Mouse (Mus musculus) intestine, embryonic 16.5 days (tissue): ENCODE data around the gene Mtr. TPM values are rescaled to one million over a fixed set of nuclear protein-coding genes. Genes with fewer than 3 reads are reported as not detected.

Experiments used
- ATAC-seq: fragments of 200-750 bp; cut with Nextera tagmentation; 2 replicates; pipeline ENCODE4 v1.8.0; 2017; ENCODE audit warnings: moderate TSS enrichment, moderate library complexity
- H3K27ac ChIP-seq: fragments of 300-500 bp; sonication (generic); 2 replicates; pipeline ENCODE4 v1.5.1; 2014; ENCODE audit warnings: mild to moderate bottlenecking, low read length
- H3K27me3 ChIP-seq: fragments of 300-500 bp; sonication (generic); replicated peaks from 2 replicates; pipeline ENCODE4 v1.6.1; 2014; ENCODE audit warnings: low read length, control low read depth, mixed read lengths; ENCODE audit not compliant: control insufficient read depth, insufficient read depth
- H3K36me3 ChIP-seq: fragments of 300-500 bp; sonication (generic); 2 replicates; pipeline ENCODE4 v1.6.1; 2014; ENCODE audit warnings: low read length, control low read depth; ENCODE audit not compliant: control insufficient read depth, insufficient read depth
- H3K4me1 ChIP-seq: fragments of 300-500 bp; sonication (generic); 2 replicates; pipeline ENCODE4 v1.6.1; 2014; ENCODE audit warnings: low read length, control low read depth, mixed read lengths; ENCODE audit not compliant: control insufficient read depth, insufficient read depth
- H3K4me2 ChIP-seq: fragments of 300-500 bp; sonication (generic); 2 replicates; pipeline ENCODE4 v1.6.1; 2014; ENCODE audit warnings: low read depth, low read length, control low read depth
- H3K4me3 ChIP-seq: fragments of 300-500 bp; sonication (generic); 2 replicates; pipeline ENCODE4 v1.5.1; 2014; ENCODE audit warnings: mild to moderate bottlenecking, low read length
- H3K9ac ChIP-seq: fragments of 300-500 bp; sonication (generic); 2 replicates; pipeline ENCODE4 v1.6.1; 2014; ENCODE audit warnings: low read depth, low read length
- H3K9me3 ChIP-seq: fragments of 300-500 bp; sonication (generic); 2 replicates; pipeline ENCODE4 v1.6.1; 2016; ENCODE audit warnings: low read length, control low read depth; ENCODE audit not compliant: control insufficient read depth
- WGBS: fragments of 180-500 bp; shearing (Covaris S2); extraction: QIAGEN DNeasy Blood & Tissue Kit; methylation state at CpG from one replicate; pipeline ENCODE4 v1.1.7; 2014; 5-methylcytosine and 5-hydroxymethylcytosine counted together
- polyA plus RNA-seq: library from polyadenylated mRNA; unstranded; fragments of >200 nt; fragmentation: Nextera tagmentation; extraction: Ambion mirVana; gene quantifications from 2 replicates; pipeline ENCODE4 v1.2.1, GENCODE M21; 2015

Mtr gene
- polyA plus RNA-seq, 1 experiment from 2014 or later = 6.4 TPM

DNA sequence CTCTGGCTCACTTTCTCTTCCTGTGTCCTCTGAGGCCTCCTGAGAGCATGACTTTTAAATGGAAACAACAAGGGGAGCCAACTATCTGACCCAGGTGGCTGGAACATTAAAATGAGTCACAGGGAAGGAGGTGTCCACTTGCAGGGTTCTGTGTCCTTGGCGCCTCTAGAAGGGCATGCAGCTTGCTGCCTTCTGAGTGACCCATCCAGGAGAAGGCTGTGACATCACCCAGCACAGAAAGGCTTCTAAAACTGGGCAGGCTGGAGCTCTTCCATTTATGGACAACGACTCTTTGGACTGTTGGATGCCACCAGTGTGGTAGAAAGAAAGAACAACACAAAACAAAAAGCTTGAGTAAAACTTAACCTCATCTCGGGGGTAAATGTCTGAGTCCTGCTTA is 25.9 kb upstream of the Mtr start:
- no peak overlapping the region for H3K9ac ChIP-seq
- H3K4me1 ChIP-seq = no peaks in the 10 kb centered on the region
- H3K4me2 ChIP-seq = no peak overlapping the region
- H3K27ac ChIP-seq = no peak overlapping the region
- H3K36me3 ChIP-seq = no peaks in the 10 kb centered on the region
- WGBS = 87% methylated on average over 3 of the region's 3 CpGs
- ATAC-seq = no peak
- no peaks in the 10 kb centered on the region for H3K27me3 ChIP-seq
- no peaks in the 10 kb centered on the region for H3K9me3 ChIP-seq
- H3K4me3 ChIP-seq = no peak overlapping the region

DNA sequence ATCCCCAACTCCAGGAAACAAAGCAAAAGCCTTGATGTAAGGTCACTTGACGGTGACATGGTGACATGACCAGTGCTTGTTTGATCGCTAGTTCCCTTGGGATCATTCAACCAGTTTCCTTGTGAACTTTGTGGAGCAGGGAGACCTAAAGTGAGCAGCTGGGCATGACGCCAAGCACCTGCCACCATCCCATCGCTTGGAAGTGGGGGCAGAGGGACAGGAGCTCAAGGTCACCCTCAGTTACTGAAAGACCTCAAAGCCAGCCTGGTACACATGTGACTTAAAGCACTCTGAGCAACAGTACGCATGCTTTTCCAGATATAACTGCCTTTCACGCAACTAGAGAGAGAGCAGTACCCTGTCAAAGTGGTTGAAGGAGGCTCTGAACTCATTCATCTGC is 16.8 kb upstream of the Mtr start:
- no peaks in the 10 kb centered on the region for H3K9me3 ChIP-seq
- no peaks in the 10 kb centered on the region for H3K27me3 ChIP-seq
- no peaks in the 10 kb centered on the region for H3K36me3 ChIP-seq
- no peak overlapping the region for H3K4me3 ChIP-seq
- H3K9ac ChIP-seq = no peak overlapping the region
- H3K27ac ChIP-seq = no peak overlapping the region
- WGBS = 78% methylated on average over 6 of the region's 6 CpGs
- no peak overlapping the region for H3K4me2 ChIP-seq
- peak; percentile 67 for ATAC-seq
- H3K4me1 ChIP-seq = no peaks in the 10 kb centered on the region

DNA sequence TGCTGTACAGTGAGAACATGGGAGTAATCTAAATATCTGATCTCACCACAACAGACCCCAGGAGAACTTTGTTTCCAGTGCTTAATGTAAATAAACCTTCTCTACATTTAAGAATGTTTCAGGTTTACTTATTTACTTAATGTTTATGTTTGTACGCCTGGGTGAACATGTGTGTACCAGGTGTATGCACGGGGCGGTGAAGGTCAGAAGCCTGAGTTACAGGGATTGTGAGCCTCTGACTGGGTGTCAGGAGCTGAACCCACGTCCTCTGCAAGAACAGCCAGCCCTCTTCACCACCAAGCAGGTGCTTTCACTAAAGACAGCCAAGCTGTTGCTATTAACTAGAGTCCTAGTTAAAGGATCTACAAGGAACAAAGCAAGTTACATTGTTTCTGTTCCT is 16.3 kb upstream of the Mtr start:
- 81% methylated on average over 4 of the region's 4 CpGs for WGBS
- H3K9ac ChIP-seq = no peak overlapping the region
- H3K36me3 ChIP-seq = no peaks in the 10 kb centered on the region
- H3K4me1 ChIP-seq = no peaks in the 10 kb centered on the region
- no peaks in the 10 kb centered on the region for H3K27me3 ChIP-seq
- no peak for ATAC-seq
- H3K27ac ChIP-seq = no peak overlapping the region
- no peak overlapping the region for H3K4me2 ChIP-seq
- no peak overlapping the region for H3K4me3 ChIP-seq
- no peaks in the 10 kb centered on the region for H3K9me3 ChIP-seq

DNA sequence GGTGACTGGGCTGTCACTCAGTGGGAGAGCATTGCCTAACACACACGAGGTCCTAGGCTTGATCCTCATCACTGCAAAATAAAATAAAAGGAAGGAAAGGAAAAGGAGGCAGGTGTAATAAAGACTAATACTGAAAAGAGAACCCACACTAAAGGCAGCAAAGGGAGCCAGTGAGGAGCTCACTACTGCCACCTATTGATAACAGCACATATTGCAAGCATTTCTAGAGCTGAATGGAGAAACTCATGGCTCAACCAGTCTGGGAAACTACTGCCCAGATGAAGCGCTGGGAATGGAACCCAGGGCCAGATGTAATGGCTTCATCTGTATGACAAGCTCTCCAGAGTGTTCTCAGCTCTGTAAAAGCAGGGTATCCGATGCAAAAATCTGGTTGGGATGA is 15.0 kb upstream of the Mtr start:
- no peak for ATAC-seq

DNA sequence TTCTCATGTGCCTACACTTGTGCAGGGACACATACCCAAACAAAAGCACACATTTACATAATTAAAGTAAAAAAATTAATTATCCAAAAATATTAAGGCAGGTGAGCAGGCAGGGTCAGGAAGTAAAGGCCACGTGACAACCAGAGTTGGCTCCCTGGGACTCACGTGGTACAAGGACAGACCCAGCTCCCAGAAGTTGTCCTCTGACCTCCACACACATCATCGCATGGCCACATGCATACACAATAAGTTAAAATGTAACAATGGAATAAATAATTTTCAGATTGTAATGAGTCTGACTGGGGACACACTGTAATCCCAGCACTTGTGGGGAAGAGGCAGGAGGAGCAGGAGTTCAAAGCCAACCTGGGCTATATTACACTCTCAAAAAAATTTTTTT is 10.1 kb upstream of the Mtr start:
- H3K27ac ChIP-seq = no peak overlapping the region
- H3K9ac ChIP-seq = no peak overlapping the region
- H3K36me3 ChIP-seq = no peaks in the 10 kb centered on the region
- H3K4me1 ChIP-seq = no peaks in the 10 kb centered on the region
- no peak for ATAC-seq
- H3K9me3 ChIP-seq = no peaks in the 10 kb centered on the region
- no peak overlapping the region for H3K4me2 ChIP-seq
- no peak overlapping the region for H3K4me3 ChIP-seq
- H3K27me3 ChIP-seq = no peaks in the 10 kb centered on the region
- WGBS = 94% methylated on average over 3 of the region's 3 CpGs

More for the DNA sequence above, 15.0 kb upstream of the Mtr start:
- Histone ChIP-seq H3K4me1 (no peaks in the 10 kb centered on the region), H3K36me3 (no peaks in the 10 kb centered on the region), H3K4me2 (no peak overlapping the region), H3K4me3 (no peak overlapping the region), H3K9me3 (no peaks in the 10 kb centered on the region), H3K27me3 (no peaks in the 10 kb centered on the region), H3K27ac (no peak overlapping the region), H3K9ac (no peak overlapping the region)
- WGBS = 60% methylated on average over 3 of the region's 3 CpGs

DNA sequence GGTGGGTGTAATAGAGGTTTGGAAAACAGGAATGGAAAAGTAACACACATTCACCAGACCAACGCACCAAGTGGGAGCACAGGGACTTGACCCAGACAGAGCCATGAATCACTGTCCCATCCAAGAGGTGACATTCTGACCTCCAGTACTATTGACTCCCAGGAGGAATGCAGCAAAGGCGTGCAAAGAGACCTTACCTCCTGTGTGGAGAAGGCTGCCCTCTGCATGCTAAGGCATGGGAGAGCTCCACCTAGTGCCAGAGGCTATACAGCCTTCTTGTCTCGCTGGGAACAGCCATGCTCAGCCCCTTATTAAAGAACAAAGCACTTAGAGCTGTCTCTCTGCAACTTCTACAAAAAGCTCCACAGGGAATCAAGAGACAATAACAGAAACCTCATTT is 9.2 kb upstream of the Mtr start:
- no peak overlapping the region for H3K9ac ChIP-seq
- H3K9me3 ChIP-seq = no peaks in the 10 kb centered on the region
- no peaks in the 10 kb centered on the region for H3K4me1 ChIP-seq
- no peak for ATAC-seq
- no peaks in the 10 kb centered on the region for H3K27me3 ChIP-seq
- H3K36me3 ChIP-seq = no peaks in the 10 kb centered on the region
- H3K4me3 ChIP-seq = no peak overlapping the region
- WGBS = 51% methylated on average over 3 of the region's 3 CpGs
- H3K4me2 ChIP-seq = no peak overlapping the region
- H3K27ac ChIP-seq = no peak overlapping the region

DNA sequence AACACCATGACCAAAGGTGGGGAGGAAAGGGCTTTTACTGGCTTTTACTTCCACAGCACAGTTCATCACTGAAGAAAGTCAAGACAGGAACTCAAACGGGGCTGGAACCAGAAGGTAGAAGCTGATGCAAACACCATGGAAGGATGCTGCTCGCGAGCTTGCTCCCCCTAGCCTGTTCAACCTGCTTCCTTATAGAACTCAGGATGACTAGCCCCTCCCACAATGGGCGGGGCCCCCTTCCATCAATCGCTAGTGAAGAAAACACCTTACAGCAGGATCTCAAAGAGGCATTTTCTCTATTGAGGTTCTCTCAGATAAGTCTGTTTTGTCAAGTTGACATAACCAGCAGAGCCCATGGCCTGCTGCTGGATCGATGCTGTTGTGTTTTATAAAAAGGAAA is 6.1 kb upstream of the Mtr start:
- Histone ChIP-seq H3K4me2 (no peak overlapping the region), H3K36me3 (no peaks in the 10 kb centered on the region), H3K27ac (no peak overlapping the region), H3K9ac (no peak overlapping the region), H3K4me3 (no peak overlapping the region), H3K4me1 (no peaks in the 10 kb centered on the region), H3K27me3 (no peaks in the 10 kb centered on the region), H3K9me3 (peaks cover 6% of the 10 kb centered on the region; the same call in 1 of the 2 replicates)
- ATAC-seq = no peak
- 70% methylated on average over 6 of the region's 6 CpGs for WGBS

DNA sequence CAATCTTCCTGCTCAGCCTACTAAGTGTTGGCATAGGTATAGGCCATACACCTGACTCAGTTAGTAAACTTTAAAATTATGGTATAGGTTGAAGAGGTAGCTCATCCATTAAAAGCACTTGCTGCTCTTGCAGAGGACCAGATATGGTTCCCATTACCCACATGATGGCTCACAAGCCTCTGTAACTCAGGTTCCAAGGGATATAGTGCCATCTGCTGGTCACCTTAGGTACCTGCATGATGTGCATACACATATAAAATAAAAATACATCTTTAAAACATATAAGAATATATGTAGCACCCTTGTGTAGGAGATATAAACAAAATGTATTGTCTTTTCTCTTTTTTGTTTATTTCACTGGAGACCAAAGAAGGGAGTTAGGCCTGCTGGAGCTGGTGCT is 3.6 kb upstream of the Mtr start:
- Histone ChIP-seq H3K27ac (no peak overlapping the region), H3K9ac (no peak overlapping the region), H3K4me2 (no peak overlapping the region), H3K36me3 (no peaks in the 10 kb centered on the region), H3K4me3 (no peak overlapping the region), H3K27me3 (no peaks in the 10 kb centered on the region), H3K9me3 (peaks cover 6% of the 10 kb centered on the region; the same call in 1 of the 2 replicates), H3K4me1 (no peaks in the 10 kb centered on the region)
- no peak for ATAC-seq

DNA sequence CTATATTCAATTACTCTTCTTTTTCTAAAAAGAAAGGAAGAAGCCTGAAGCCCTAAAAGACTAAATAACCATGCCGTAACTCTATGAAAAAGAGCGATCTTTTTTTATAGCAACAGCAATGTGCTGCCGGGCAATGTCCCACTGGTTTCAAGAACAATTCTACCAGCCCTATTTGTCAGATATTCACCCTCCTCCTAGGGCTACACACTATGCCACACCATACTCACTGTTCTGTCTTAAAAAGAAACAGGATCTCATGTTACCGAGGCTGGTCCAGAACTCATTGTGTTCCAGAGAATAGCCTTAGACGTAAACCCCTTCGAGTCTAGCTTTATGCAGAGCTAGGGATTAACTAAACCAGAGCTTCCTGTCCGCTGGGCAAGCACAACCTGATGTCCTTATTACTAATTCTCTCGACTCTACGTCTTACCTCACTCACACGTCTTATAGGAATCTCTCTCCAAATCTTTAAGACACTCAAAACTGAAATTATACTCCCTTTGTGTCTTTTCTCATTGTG is 982 bp downstream of the Mtr start:
- H3K4me1 ChIP-seq = no peaks in the 10 kb centered on the region
- peak overlapping the region; percentile 85 for H3K27ac ChIP-seq
- H3K9me3 ChIP-seq = peaks cover 6% of the 10 kb centered on the region; the same call in 1 of the 2 replicates
- WGBS = 19% methylated on average over 10 of the region's 10 CpGs
- no peak for ATAC-seq
- H3K36me3 ChIP-seq = no peaks in the 10 kb centered on the region
- peak overlapping the region; percentile 84 for H3K9ac ChIP-seq
- H3K4me3 ChIP-seq = peak overlapping the region; percentile 84
- H3K27me3 ChIP-seq = no peaks in the 10 kb centered on the region
- peak overlapping the region; percentile 71 for H3K4me2 ChIP-seq
